Mouse (Mus musculus) embryo, embryonic 10 days (tissue): ENCODE data around the gene Adap1.

Experiments used
- DNase-seq: peaks from one replicate; pipeline ENCODE4 v3.0.0-alpha.2; 2015; ENCODE audit warnings: low spot score

Adap1 gene

GRCm38 (mm10) chr5:139323260-139323924, 2.0 kb downstream of the Adap1 start:
- DNase-seq, result no peak

DNA sequence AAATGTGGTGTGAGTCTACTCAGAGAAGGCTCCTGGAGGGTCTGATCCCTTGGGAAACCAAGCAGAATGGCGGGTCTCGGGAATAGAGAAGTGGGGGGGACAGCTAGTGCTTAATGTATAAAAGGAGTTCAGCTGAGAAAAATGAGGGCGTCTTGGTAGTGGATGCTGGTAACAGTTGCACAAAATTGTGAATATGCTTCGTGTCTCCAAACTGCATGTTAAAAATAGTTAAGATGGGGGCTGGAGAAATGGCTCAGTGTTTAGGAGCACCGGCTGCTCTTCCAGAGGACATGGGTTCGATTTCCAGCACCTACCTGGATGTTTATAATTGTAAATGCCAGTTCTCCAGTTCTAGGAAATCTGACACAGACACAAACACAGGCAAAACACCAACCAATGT, 4.1 kb downstream of the Adap1 start:
- no peak for DNase-seq

- DNase-seq, result no peak
Observed at GRCm38 (mm10) chr5:139320424-139320823, 5.0 kb downstream of the Adap1 start.

DNA sequence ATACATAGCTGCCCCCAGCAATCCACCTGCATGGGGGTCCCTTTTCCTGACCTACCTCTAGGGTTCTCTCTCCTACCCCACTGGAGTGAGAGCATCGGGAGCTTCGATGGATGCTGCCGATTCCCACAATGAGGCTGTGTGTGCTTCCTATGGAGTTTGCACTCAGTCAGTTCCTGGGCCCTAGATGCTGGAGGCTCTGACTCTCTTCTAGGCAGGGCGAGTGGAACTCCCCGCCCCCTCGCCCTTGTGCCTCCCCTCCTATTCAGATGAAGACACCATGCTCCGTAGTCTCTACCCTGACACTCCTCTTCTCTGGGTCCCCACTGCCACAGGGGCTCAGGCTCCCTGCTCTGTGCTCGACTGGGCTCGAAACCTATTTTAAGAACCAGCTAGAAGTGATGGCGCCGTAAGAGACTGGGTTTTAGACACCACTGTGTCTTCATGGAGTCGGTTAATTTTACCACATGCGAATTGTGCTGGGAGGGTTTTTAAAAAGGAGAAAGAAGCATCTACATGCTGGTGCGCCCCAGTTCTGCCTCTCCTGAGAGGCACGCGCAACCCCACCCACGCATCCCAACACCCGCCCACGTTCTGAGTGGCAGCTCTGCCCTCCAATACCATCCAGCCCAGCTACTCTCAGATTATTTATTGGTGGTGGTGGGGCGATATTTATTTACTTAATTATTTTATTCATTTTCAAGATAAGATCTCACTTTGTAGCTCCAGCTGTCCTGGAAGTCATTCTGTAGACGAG, 7.5 kb downstream of the Adap1 start:
- no peak for DNase-seq

DNA sequence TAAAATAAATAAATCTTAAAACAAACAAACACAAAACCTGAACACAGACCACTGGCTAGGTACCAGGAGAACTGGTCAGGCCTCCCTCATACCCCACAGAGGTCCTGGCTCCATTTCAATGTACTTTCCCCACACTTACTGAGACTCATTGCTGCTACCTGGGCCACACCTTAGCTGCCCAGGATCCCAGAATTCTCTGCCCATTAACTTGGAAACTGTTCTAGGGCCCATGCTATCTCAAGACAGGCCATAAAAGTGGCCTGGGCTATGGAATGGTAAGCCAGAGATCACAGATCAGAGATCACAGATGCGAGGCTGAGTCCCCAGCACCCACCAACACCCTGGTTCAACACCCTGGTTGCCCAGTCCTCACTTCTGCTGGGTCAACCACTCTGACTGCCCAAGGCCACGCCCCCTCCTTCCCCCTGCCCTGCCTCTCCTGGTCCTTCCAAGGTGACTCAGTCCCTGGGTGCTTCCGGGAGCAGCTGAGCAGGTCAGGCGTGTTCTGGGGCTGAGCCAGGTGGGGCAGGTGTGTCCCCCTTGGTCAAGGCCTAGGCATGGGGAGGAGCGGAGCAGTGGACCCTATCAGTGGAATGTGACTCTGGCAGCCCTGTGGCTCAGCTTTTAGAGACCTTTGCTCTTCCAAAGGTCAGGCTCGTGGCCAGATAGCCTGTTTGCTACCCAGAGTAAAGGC, 8.3 kb downstream of the Adap1 start:
- DNase-seq, result no peak

DNA sequence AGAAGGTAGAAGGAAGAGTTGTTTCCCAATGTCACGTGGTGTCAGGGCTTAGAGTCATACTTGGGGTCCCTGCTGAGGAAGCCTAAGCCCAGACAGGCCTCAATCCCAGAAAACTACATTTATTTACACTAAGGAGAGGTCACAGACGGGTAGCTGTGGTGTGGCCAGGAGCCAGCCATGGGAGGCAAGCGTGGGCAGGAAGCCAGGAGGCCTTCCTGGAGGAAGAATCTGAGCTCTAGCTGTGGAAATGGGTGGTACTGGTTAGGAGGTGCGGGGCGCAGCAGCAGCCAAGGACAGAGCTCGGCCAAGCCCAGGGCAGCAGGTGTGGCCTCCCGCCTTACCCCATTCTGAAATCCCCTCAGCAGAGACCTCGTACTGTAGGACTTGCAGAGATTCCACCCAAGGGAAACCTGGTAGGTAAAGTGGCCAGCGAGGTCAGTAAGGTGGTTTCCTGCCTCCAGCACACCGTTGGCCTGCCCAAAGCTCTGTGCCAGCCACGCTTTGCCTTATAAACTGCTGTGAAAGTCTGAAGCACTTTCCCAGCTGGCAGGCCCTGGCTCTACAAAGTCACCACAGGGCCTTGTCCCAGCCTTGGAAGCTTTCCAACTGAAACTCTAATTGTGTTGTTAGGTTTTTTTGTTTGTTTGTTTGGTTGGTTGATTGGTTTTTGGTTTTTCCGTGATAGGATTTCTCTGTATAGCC, 10.3 kb downstream of the Adap1 start:
- DNase-seq, result no peak

- DNase-seq, result no peak
Observed at GRCm38 (mm10) chr5:139313536-139313935, 11.9 kb downstream of the Adap1 start.

GRCm38 (mm10) chr5:139311822-139312221, 13.6 kb downstream of the Adap1 start:
- no peak for DNase-seq

DNA sequence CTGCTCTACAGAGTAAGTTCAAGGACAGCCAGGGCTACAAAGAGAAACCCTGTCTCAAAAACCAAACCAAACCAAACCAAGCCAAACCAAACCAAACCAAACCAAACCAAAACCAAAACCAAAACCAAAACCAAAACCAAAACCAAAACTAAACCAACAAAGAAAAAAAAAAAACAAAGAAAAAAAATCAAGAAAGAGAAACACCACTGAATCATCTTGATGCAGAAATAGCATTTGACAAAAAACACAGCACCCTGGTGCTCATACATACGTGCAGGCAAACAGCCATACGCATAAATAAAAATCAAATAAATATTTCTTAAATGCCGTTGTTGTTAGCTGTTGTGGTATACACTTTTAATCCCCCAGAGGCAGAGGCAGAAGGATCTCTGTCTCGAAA, 14.9 kb downstream of the Adap1 start:
- DNase-seq, result no peak

GRCm38 (mm10) chr5:139309946-139310345, 15.5 kb downstream of the Adap1 start:
- DNase-seq, result no peak

DNA sequence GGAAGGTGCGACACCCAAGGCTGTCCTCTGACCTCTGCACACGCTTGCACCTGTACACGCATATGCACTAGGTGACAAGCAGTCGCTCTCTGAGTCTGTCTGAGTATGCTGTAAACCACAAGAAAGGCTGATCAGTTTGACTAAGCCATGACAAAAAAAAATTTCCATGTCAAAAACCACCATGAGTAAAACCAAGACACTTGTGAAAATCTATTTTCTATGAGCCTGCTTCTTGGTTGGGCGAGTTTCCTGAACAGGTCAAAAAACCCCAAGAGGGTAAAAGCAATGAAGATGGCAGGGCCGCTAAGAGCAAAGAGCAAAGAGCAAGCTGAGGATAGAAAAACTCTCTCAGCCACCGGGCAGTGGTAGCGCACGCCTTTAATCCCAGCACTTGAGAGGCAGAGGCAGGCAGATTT, 21.8 kb downstream of the Adap1 start:
- DNase-seq, result no peak

DNA sequence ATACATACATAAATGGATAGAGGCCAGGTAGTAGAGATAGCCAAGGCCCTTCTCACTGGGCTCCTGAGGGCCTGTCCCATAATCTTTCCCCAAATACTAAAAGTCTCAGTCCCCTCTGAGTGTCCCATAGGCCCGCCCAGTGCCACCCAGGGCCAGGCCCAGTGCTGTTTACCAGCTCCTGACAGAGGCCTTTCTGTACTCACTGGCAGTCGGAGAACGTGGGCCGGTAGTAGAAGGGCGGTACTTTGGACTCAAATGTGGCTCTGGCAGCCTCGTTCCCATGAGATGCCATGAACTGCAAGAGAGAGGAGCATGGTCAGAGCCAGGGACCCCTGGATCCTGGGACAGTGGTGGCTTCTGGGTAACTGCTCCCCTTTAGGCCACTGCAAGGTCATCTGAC, 23.3 kb downstream of the Adap1 start:
- no peak for DNase-seq

- DNase-seq, result no peak
Observed at GRCm38 (mm10) chr5:139297745-139298144, 27.7 kb downstream of the Adap1 start.

- no peak for DNase-seq
Observed at GRCm38 (mm10) chr5:139297092-139297491, 28.3 kb downstream of the Adap1 start.

- DNase-seq, result no peak
Observed at GRCm38 (mm10) chr5:139294089-139294488, 31.3 kb downstream of the Adap1 start.

DNA sequence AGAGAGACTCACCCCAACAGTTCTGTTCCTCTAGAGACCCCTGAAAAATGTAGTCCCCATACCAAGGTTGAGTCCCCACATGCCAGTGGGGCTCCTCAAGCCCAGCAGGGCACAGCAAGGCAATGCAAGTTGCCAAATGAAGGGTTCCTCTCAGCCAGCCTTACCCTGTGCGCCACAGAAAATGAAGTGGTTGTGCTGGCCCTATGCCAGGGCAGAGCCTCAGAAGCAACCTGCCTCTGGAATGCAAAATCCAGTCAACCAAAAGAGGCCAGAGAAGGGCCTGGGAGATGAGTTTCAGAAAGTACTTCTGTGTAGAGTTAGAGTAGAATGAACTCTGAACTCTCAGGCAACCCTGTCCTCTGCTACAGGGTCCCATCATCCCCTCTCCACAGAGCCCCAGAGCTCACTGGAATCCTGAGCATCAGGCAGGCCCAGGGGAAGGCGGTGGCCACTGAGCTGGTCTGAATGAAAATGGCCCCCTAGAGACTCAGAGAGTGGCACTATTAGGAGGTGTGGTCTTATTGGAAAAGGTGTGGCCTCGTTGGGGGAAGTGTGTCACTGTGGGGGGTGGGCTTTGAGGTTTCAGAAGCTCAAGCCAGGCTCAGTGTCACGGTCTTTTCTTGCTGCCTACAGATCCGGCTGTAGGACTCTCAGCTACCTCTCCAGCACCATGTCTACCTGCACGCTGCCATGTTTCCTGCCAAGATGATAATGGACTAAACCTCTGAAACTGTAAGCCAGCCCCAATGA, 33.4 kb downstream of the Adap1 start:
- no peak for DNase-seq

DNA sequence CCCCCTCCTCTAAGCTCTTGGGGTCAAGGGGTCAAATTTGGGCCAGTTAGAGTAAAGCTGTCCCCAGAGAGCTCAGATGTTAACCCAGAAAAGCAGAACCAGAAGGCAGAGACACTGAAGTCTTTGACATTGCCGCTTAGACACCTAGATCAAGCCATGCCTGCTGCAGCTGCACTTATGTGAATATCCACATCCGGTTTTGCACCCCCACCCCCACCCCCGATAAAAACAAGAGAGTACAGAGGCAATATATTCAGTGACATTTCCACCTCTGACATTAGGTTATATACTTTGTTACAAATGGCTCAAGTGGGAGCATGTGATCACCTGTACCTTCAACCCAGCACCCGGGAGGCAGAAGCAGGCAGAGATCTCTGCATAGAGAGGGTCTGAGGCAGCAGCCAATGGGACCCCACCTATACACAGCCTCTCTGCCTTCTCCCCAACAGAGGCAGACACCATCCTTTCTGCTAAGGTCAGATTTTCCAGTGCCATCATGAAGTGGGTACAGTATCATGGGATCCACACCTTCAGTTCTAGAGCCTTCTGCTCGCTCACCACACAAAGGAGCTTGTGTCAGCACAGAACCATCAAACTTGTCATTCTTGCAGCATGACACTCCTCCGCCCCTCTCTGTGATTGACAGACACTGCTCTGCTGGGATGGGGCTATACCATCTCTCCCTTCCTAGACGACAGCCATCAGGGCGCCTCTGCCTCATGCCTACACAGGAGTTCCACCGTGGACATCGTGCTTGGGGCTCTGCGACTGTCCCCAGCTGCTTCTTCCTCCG, 34.8 kb downstream of the Adap1 start:
- no peak for DNase-seq

DNA sequence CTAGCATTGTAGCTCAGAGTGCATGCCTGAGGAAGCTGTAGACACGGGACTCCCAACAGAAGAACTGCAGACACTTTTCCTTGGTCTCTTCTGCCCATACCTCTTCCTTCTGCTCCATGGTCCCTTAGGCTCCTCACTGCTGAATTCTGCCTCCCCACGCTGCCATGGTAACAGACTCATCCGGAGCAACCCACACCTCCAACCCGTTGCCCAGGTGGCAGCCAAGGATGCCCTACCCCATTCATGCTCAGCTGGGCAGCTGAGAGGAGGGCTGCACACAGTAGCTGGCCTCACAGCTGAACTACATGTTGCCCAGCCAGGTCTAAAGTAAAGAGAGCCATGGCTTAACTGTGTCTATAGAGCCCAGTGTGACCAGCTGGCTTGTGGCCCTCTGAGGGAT, 36.8 kb downstream of the Adap1 start:
- DNase-seq, result no peak

DNA sequence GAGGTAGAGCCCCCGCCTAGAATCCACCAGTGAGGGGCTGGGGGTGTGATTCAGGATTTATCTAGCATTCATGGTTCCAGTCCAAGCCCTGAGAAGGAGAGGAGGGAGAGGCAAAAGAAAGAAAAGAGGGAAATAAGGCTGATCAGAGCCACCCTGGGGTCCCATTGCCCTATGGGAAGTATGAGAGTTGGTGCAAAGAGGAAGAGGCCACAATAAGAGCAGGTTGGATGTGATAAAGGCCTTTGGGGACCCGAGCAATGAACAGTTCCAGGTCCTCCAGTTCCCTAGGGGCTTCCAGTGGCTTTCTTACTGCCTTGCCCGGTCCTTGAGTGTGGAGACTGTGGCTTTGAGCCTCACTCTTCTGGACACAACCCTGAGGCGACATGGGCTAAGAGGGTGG, 37.6 kb downstream of the Adap1 start:
- DNase-seq, result no peak

GRCm38 (mm10) chr5:139287099-139287498, 38.3 kb downstream of the Adap1 start:
- no peak for DNase-seq
